Mouse (Mus musculus) forebrain, embryonic 12.5 days (tissue): ENCODE data around the gene Angptl8. TPM values are rescaled to one million over a fixed set of nuclear protein-coding genes. Genes with fewer than 3 reads are reported as not detected.

ENCODE experiments used
- ATAC-seq: fragments of 200-750 bp; cut with Nextera tagmentation; 2 replicates; pipeline ENCODE4 v1.8.0; 2017; ENCODE audit warnings: moderate TSS enrichment; ENCODE audit not compliant: low FRiP score
- H3K27ac ChIP-seq: fragments of 300-500 bp; sonication (generic); 2 replicates; pipeline ENCODE4 v1.5.1; 2016; ENCODE audit warnings: mild to moderate bottlenecking
- H3K27me3 ChIP-seq: fragments of 300-500 bp; sonication (generic); 2 replicates; pipeline ENCODE4 v1.6.1; 2016; ENCODE audit warnings: mild to moderate bottlenecking
- H3K36me3 ChIP-seq: fragments of 300-500 bp; sonication (generic); replicated peaks from 2 replicates; pipeline ENCODE4 v1.6.1; 2016; ENCODE audit warnings: mild to moderate bottlenecking
- H3K4me1 ChIP-seq: fragments of 300-500 bp; sonication (generic); 2 replicates; pipeline ENCODE4 v1.6.1; 2016
- H3K4me2 ChIP-seq: fragments of 300-500 bp; sonication (generic); 2 replicates; pipeline ENCODE4 v1.6.1; 2016; ENCODE audit warnings: mild to moderate bottlenecking, moderate library complexity
- H3K4me3 ChIP-seq: fragments of 300-500 bp; sonication (generic); replicated peaks from 2 replicates; pipeline ENCODE4 v1.5.1; 2016; ENCODE audit warnings: mild to moderate bottlenecking
- H3K9ac ChIP-seq: fragments of 300-500 bp; sonication (generic); 2 replicates; pipeline ENCODE4 v1.6.1; 2016; ENCODE audit warnings: mild to moderate bottlenecking
- H3K9me3 ChIP-seq: fragments of 300-500 bp; sonication (generic); 2 replicates; pipeline ENCODE4 v1.6.1; 2016
- WGBS: fragments of 180-500 bp; shearing (Covaris S2); methylation state at CpG from one replicate; pipeline ENCODE4 v1.1.7; 2016; 5-methylcytosine and 5-hydroxymethylcytosine counted together
- polyA plus RNA-seq: library from polyadenylated mRNA; unstranded; fragments of >200 nt; fragmentation: Nextera tagmentation; extraction: Ambion mirVana; gene quantifications from 2 replicates; pipeline ENCODE4 v1.2.1, GENCODE M21; 2016

The Angptl8 gene
- polyA plus RNA-seq, 1 experiment from 2014 or later: 0.45 TPM

GRCm38 (mm10) chr9:21841340-21841739, 6.0 kb downstream of the Angptl8 start:
- Histone ChIP-seq H3K36me3 (peaks cover 14% of the 10 kb centered on the region; the same call in 1 of the 2 replicates), H3K4me3 (no peak overlapping the region), H3K4me2 (no peak overlapping the region), H3K9me3 (no peaks in the 10 kb centered on the region), H3K27ac (no peak overlapping the region), H3K27me3 (no peaks in the 10 kb centered on the region), H3K4me1 (no peaks in the 10 kb centered on the region), H3K9ac (no peak overlapping the region)
- WGBS: 95% methylated on average over 6 of the region's 6 CpGs
- ATAC-seq: no peak

DNA sequence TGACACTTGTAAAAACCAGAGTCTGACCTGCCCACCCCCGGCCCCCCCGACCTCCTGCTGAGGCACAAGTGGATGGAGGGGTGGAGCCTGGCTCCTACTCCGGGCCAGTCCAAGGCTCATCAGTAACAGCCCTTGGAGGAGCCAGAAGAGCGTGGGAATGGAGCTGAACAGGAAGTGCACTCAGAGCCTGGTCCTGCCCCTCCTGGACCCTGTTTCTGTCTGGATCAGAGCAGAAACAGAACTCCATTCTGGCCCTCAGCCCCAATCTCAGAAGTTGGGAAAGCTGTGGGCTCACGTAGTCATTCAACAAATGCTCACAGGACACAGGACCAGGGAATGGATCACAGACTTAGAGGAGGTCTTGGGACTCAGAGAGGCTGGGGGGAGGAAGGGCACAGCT, 7.1 kb downstream of the Angptl8 start:
- Histone ChIP-seq H3K4me3 (no peak overlapping the region), H3K27me3 (no peaks in the 10 kb centered on the region), H3K9me3 (no peaks in the 10 kb centered on the region), H3K36me3 (peaks cover 14% of the 10 kb centered on the region; the same call in 1 of the 2 replicates), H3K27ac (no peak overlapping the region), H3K4me2 (no peak overlapping the region), H3K4me1 (peaks cover 9% of the 10 kb centered on the region), H3K9ac (no peak overlapping the region)
- no peak for ATAC-seq
- 57% methylated on average over 5 of the region's 5 CpGs for WGBS

- Histone ChIP-seq H3K36me3 (peaks cover 14% of the 10 kb centered on the region; the same call in 1 of the 2 replicates), H3K9ac (no peak overlapping the region), H3K9me3 (no peaks in the 10 kb centered on the region), H3K4me2 (no peak overlapping the region), H3K4me3 (no peak overlapping the region), H3K27ac (no peak overlapping the region), H3K27me3 (no peaks in the 10 kb centered on the region), H3K4me1 (peaks cover 16% of the 10 kb centered on the region)
- ATAC-seq: no peak
- 92% methylated on average over 6 of the region's 6 CpGs for WGBS
Measured at GRCm38 (mm10) chr9:21843086-21843485, 7.8 kb downstream of the Angptl8 start.

GRCm38 (mm10) chr9:21845381-21846080, 10.2 kb downstream of the Angptl8 start:
- 62% methylated on average over 14 of the region's 14 CpGs for WGBS
- Histone ChIP-seq H3K27me3 (no peaks in the 10 kb centered on the region), H3K4me2 (no peak overlapping the region), H3K36me3 (0 out of 2 replicates have a peak, but pooled peaks cover 4% of the 10 kb centered on the region), H3K4me3 (no peak overlapping the region), H3K4me1 (peaks cover 22% of the 10 kb centered on the region), H3K9me3 (no peaks in the 10 kb centered on the region), H3K27ac (no peak overlapping the region), H3K9ac (no peak overlapping the region)
- ATAC-seq: no peak

GRCm38 (mm10) chr9:21846755-21847341, 11.5 kb downstream of the Angptl8 start:
- H3K4me2 ChIP-seq: peak overlapping the region; percentile 10; the same call in 1 of the 2 replicates
- peak overlapping the region; percentile 40; the same call in 1 of the 2 replicates for H3K9ac ChIP-seq
- 26% methylated on average over 11 of the region's 11 CpGs for WGBS
- no peak overlapping the region for H3K4me3 ChIP-seq
- no peaks in the 10 kb centered on the region for H3K9me3 ChIP-seq
- H3K4me1 ChIP-seq: peaks cover 23% of the 10 kb centered on the region
- H3K27me3 ChIP-seq: no peaks in the 10 kb centered on the region
- H3K36me3 ChIP-seq: 0 out of 2 replicates have a peak, but pooled peaks cover 4% of the 10 kb centered on the region
- no peak for ATAC-seq
- 0 out of 2 replicates have a peak overlapping the region, but pooled peaks have one; percentile 13 for H3K27ac ChIP-seq

- 0 out of 2 replicates have a peak, but pooled peaks cover 4% of the 10 kb centered on the region for H3K36me3 ChIP-seq
- 0 out of 2 replicates have a peak overlapping the region, but pooled peaks have one; percentile 19 for H3K27ac ChIP-seq
- ATAC-seq: no peak
- H3K4me2 ChIP-seq: no peak overlapping the region
- H3K27me3 ChIP-seq: peaks cover 5% of the 10 kb centered on the region; the same call in 1 of the 2 replicates
- 27% methylated on average over 3 of the region's 3 CpGs for WGBS
- no peak overlapping the region for H3K9ac ChIP-seq
- H3K4me1 ChIP-seq: peaks cover 27% of the 10 kb centered on the region
- H3K9me3 ChIP-seq: no peaks in the 10 kb centered on the region
- no peak overlapping the region for H3K4me3 ChIP-seq
Measured at GRCm38 (mm10) chr9:21847425-21847824, 12.1 kb downstream of the Angptl8 start.

DNA sequence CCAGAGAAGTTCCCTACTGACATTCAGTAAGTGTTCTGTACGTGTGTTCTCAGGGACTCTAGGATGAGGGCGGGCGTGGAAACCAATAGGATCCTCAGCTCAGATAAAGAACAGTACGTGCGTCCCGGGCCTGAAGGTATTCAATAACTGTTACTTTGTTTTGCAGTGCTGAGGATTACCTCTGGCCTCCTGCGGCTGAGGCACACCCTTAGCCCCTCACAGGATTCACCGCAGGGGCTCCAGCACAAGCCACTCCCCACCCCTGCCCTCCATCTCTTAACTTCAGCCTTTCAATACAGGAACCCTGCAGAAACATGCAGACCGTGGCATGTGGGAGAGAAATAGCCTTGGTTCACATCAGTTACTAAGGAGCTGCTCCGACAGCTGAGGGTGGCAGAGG, 12.6 kb downstream of the Angptl8 start:
- H3K36me3 ChIP-seq: 0 out of 2 replicates have a peak, but pooled peaks cover 4% of the 10 kb centered on the region
- 0 out of 2 replicates have a peak overlapping the region, but pooled peaks have one; percentile 31 for H3K27ac ChIP-seq
- peaks cover 5% of the 10 kb centered on the region; the same call in 1 of the 2 replicates for H3K27me3 ChIP-seq
- H3K9ac ChIP-seq: 0 out of 2 replicates have a peak overlapping the region, but pooled peaks have one; percentile 7
- H3K9me3 ChIP-seq: no peaks in the 10 kb centered on the region
- no peak overlapping the region for H3K4me2 ChIP-seq
- H3K4me3 ChIP-seq: no peak overlapping the region
- 16% methylated on average over 10 of the region's 10 CpGs for WGBS
- H3K4me1 ChIP-seq: peaks cover 27% of the 10 kb centered on the region
- no peak for ATAC-seq

DNA sequence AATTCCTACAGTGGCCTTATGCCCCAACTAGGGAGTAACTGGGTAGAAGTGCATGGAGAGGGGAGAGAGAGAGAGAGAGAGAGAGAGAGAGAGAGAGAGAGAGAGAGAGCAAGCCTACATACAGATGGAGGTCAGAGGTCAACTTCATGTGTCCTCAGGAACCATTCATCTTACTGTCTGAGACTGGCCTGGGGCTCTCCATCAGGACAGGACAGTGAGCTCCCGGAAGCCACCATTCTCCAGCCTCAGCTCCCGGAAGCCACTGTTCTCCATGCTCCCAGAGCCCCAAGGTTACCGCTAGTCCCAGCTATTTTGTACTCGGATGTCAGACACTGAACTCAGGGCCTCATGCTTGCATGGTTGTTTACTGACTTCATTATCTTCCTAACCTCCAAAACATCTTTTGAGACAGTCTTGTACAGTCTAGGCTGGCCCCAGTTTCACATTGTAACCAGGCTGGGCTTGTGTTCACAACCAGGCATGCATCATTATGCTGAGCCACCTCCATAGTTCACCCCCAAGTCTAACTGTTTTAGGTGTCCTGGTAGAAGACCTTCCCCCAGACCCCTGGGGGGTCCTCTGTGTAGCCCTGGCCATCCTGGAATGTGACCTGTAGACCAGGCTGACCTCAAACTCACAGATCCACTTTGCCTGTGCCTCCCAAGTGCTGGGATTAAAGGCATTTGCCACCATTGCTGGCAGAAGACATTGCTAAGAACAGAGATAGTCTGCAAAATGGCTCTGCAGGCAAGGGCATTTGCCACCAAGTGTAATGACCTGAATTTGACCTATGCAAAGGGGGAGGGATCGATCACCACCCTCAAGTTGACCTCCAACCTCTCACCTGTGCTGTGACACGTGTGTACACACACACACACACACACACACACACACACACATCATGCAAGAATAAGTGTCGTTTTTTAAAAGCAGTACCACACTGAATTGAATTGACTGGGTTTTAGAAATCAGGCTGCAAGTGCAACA, 14.7 kb downstream of the Angptl8 start:
- no peak overlapping the region for H3K27ac ChIP-seq
- H3K36me3 ChIP-seq: 0 out of 2 replicates have a peak, but pooled peaks cover 3% of the 10 kb centered on the region
- peaks cover 5% of the 10 kb centered on the region; the same call in 1 of the 2 replicates for H3K27me3 ChIP-seq
- no peak overlapping the region for H3K9ac ChIP-seq
- WGBS: 85% methylated on average over 7 of the region's 7 CpGs
- H3K4me3 ChIP-seq: no peak overlapping the region
- H3K4me1 ChIP-seq: peaks cover 27% of the 10 kb centered on the region
- ATAC-seq: no peak
- H3K4me2 ChIP-seq: no peak overlapping the region
- no peaks in the 10 kb centered on the region for H3K9me3 ChIP-seq

DNA sequence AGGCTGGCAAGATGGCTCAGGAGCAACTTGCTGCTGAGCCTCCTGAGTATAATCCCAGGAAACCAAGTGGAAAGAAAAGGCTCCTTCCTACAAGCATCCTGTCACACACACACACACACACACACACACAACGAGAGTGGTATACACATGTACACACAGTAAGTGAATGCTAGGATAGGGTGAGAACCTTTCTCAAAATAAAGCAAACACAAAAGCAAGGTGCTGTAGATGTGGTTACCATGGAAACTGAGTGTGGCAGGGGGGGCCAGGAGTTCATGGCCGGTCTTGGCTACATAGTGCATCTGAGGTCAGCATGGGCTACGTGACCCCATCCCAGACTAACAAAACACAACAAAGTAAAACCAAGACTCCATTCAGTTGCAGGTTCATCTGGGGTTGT, 15.8 kb downstream of the Angptl8 start:
- no peak for ATAC-seq
- Histone ChIP-seq H3K4me1 (peaks cover 27% of the 10 kb centered on the region), H3K4me2 (peak overlapping the region; percentile 65; the same call in 1 of the 2 replicates), H3K27ac (no peak overlapping the region), H3K4me3 (no peak overlapping the region), H3K9ac (no peak overlapping the region), H3K9me3 (no peaks in the 10 kb centered on the region), H3K36me3 (no peaks in the 10 kb centered on the region), H3K27me3 (peaks cover 5% of the 10 kb centered on the region; the same call in 1 of the 2 replicates)
- 77% methylated on average over 3 of the region's 3 CpGs for WGBS

GRCm38 (mm10) chr9:21852128-21853091, 17.1 kb downstream of the Angptl8 start, which contains the start of gene Dock6:
Gene Dock6 (minus strand): TSS chr9:21852635.
- no peaks in the 10 kb centered on the region for H3K9me3 ChIP-seq
- 1% methylated on average over 68 of the region's 68 CpGs for WGBS
- H3K27ac ChIP-seq: no peak within 1 kb of the TSS
- peaks cover 18% of the 10 kb centered on the region for H3K4me1 ChIP-seq
- H3K4me2 ChIP-seq: peak within 1 kb of the TSS; percentile 65
- H3K36me3 ChIP-seq: no peaks in the 10 kb centered on the region
- H3K27me3 ChIP-seq: peaks cover 5% of the 10 kb centered on the region; the same call in 1 of the 2 replicates
- H3K4me3 ChIP-seq: peak within 1 kb of the TSS; percentile 66
- peak within 1 kb of the TSS; percentile 68 for H3K9ac ChIP-seq
- peak; percentile 93 for ATAC-seq

GRCm38 (mm10) chr9:21853961-21854360, 18.7 kb downstream of the Angptl8 start:
- no peaks in the 10 kb centered on the region for H3K36me3 ChIP-seq
- no peak overlapping the region for H3K27ac ChIP-seq
- H3K4me1 ChIP-seq: peaks cover 6% of the 10 kb centered on the region
- no peak overlapping the region for H3K4me3 ChIP-seq
- no peak for ATAC-seq
- no peak overlapping the region for H3K4me2 ChIP-seq
- peaks cover 5% of the 10 kb centered on the region; the same call in 1 of the 2 replicates for H3K27me3 ChIP-seq
- H3K9ac ChIP-seq: no peak overlapping the region
- WGBS: 79% methylated on average over 5 of the region's 5 CpGs
- H3K9me3 ChIP-seq: no peaks in the 10 kb centered on the region
